Mouse (Mus musculus): Measurements from ENCODE around the gene Susd3.

Gene Susd3

DNA sequence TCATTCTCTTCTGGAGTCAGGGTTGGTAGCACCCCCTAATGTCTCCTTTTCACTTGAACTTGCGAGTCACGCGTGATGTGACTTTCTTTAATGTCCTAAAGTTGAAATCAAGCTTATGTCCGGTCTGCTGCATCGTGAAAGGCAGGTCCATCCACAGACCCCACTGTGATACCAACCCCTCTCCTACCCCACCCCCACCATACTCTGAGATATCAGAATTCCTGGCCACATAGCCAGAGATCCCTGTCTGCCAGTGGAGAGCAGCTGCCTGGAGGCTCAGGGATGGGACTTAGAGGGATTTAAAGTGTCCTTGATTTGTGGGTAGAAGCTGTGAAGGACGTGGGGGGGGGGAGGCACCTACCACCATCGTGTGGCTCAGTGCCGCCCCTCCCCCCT, at the start of gene Susd3:
Gene Susd3, minus strand, starts transcription at position 240 of the 396 bp plus-strand sequence.
- in situ Hi-C loops (cut with MseI, MboI) = no loop called here

- in situ Hi-C loops (cut with MseI, MboI) = no loop called here
Measured at GRCm38 (mm10) chr13:49296270-49296669, 47.8 kb upstream of the Susd3 start.

GRCm38 (mm10) chr13:49294108-49294507, 45.6 kb upstream of the Susd3 start:
- in situ Hi-C loops (cut with MseI, MboI) = no loop called here

GRCm38 (mm10) chr13:49291949-49292348, 43.4 kb upstream of the Susd3 start:
- in situ Hi-C loops (cut with MseI, MboI) = no loop called here

GRCm38 (mm10) chr13:49291398-49291797, 42.9 kb upstream of the Susd3 start:
- in situ Hi-C loops (cut with MseI, MboI) = no loop called here

- in situ Hi-C loops (cut with MseI, MboI) = no loop called here
Measured at GRCm38 (mm10) chr13:49287224-49287623, 38.7 kb upstream of the Susd3 start.

DNA sequence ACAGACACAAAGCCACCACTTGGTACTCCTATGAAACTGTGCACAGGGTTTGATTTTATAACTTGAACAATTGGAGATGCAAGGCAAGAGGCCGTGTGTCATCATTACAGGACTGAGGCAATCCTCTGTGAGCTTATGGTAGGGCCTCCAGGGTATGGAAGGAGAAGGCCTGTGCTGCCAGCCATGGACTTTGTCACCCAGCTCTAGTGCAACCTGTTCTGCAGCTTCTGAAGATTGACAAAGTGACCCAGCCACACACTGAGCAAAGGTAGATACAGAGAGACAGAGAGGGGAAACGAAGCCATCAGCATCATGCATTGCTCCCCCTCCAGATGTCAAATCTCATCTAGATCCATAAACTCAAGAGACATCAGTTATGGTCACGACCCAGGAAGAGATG, 38.2 kb upstream of the Susd3 start:
- in situ Hi-C loops (cut with MseI, MboI) = no loop called here

- in situ Hi-C loops (cut with MseI, MboI) = no loop called here
Measured at GRCm38 (mm10) chr13:49283686-49284085, 35.2 kb upstream of the Susd3 start.

- in situ Hi-C loops (cut with MseI, MboI) = no loop called here
Measured at GRCm38 (mm10) chr13:49282168-49282567, 33.7 kb upstream of the Susd3 start.

DNA sequence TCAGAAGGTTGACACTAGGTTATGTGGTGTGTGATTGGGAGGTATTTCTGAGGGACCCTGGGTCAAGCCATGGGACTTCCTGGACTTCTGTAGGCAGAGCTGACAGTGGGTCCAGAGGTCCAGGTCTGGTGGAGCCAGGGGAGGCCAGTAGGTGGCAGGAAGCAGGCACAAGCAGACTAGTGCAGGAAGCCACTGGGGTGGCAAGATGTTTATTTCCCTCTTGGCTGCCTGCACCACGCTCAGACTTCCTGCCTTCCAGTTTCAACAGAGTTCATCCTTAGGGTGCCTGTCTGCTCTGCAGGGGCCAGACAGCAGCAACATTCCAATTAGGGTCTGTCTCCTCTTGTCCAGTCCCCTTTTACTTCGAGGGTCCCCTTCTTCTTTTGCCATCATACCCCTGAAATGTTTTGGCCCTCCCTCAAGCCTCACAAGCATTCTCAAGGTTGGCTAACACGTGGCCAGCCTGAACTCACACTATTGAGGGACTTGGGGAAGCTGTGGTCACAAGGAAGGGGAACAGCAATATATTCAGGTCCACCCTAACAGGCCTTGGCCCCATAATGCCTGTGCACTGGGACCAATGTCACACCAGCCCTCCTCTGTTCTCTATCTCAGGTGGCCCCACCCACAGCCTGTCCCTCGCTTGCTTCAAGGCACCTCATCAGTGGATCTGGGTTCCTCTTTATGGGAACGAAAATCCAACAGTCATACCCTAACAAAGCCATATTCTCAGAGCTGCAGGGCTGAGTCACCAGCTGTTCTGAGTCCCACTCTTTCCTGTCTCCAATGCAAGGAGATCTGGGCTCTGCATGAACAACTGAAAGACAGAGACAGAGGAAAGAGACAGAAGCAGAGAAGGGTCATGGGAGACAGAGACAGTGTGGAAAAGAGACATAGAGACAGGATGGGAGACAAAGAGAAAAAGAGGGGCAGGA, 23.6 kb upstream of the Susd3 start:
- in situ Hi-C loops (cut with MseI, MboI) = no loop called here

DNA sequence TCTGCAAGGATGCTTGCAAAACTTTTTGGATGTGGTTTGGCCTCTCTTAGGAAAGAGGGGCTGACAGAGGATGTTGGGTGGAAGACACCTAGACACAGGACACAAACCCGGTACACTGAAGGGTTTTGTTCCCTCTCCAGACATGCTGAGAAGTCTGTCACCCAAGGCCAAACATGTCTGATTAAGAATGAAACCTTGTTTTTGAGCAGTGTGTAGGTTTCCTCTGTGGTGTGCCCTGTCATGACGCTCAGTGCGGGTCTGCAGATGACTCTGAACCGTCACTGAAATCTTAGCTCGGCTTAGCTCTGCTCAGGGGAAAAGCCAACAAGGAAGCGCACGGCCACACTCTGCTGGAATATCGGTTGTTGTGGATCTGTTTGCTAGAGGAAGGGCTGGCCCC, 22.0 kb upstream of the Susd3 start:
- in situ Hi-C loops (cut with MseI, MboI) = no loop called here

GRCm38 (mm10) chr13:49267645-49268044, 19.1 kb upstream of the Susd3 start:
- in situ Hi-C loops (cut with MseI, MboI) = no loop called here

DNA sequence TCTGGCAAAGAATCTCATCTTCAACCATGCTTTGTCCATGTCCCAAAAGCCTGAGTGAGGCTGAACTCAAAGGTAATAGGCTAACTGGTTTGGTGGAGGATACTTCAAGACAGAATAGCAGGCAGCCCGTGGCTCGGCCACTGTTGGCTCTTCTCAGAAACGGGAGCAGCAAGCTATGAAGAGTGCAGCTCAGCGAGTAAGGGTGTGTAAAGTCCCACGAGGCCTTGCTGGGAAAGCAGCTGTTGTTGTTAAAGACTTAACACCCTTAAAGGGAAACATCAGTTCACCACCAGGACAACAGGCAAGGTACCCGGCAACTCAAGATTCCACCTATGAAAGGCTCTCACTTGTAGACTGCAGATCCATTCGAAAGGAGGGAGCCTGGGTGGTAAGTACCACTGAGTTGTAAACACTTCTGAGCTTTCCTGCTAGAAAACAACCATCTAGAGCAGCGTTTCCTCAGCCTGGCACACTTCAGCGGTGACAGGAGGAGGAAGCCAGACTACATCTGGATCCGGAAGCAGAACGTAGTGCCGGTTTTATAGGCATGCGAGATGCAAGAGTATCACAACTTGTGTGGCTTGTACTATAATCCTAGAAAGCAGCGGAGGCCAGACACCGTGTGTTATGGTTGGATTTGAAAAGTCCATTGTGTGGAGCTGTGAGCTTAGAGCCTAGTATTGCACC, 11.7 kb upstream of the Susd3 start:
- in situ Hi-C loops (cut with MseI, MboI) = no loop called here

- in situ Hi-C loops (cut with MseI, MboI) = no loop called here
Measured at GRCm38 (mm10) chr13:49257819-49258313, 9.4 kb upstream of the Susd3 start.

- in situ Hi-C loops (cut with MseI, MboI) = no loop called here
Measured at GRCm38 (mm10) chr13:49252746-49253145, 4.2 kb upstream of the Susd3 start.

DNA sequence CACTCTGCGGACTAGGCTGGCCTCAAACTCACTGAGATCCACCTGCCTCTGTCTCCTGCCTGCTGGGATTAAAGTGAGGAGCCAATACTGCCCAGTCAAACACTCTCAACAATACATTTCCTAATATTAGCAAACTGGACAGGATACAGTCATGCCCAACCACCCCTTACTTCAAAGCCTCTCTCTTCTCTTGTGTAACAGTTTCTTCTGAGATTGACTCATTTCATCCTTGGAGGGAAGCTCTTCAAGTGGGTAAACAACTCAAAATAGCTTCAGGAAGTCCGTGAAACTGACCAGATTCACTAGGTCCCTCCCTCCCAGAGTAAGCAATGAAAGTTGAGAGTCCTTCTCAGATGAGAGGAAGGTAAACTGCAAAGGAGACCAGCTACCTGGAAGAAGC, 3.6 kb upstream of the Susd3 start:
- in situ Hi-C loops (cut with MseI, MboI) = no loop called here

DNA sequence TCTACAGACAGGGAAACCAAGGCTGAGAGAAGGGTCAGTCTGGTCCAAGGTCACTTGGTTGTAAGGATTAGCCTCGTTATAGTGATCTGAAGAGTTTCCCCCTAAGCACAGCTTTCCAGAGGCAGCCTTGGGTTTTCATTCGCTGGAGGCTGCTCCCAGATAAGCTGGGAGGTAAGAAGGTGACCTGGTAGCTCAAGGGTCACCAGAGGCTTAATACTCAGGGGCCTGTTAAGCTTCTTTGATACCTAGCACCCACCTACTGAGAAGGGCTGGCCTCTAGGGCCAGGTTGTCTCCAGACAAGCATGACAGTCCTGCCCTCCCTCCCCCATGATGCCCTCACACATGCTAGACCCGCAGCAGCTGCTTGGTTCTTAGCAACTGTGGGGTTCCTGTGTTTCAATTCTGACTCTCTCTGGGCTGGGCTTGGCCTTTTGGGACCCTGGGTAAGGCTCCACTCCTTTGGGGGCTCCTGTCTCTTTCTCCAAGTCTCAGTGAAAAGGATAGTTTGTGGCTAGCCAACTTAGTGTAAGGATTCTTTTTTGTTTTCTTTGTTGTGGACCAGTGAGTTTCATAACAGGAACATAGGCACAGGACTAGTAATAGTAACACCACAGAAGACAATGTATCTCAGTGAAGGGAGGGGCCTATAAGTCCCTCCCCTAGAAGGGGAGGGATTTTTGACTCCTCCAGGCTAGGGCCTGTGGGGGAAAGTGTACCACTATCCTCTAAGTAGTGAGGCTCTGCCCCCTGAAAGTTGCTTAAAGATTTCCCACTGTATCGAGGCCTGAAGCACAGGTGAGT, 2.4 kb upstream of the Susd3 start:
- in situ Hi-C loops (cut with MseI, MboI) = no loop called here

GRCm38 (mm10) chr13:49249634-49250033, 1.1 kb upstream of the Susd3 start:
- in situ Hi-C loops (cut with MseI, MboI) = no loop called here

- in situ Hi-C loops (cut with MseI, MboI) = no loop called here
Measured at GRCm38 (mm10) chr13:49248923-49249322, 417 bp upstream of the Susd3 start.

GRCm38 (mm10) chr13:49247740-49248466, 603 bp downstream of the Susd3 start:
- in situ Hi-C loops (cut with MseI, MboI) = no loop called here

DNA sequence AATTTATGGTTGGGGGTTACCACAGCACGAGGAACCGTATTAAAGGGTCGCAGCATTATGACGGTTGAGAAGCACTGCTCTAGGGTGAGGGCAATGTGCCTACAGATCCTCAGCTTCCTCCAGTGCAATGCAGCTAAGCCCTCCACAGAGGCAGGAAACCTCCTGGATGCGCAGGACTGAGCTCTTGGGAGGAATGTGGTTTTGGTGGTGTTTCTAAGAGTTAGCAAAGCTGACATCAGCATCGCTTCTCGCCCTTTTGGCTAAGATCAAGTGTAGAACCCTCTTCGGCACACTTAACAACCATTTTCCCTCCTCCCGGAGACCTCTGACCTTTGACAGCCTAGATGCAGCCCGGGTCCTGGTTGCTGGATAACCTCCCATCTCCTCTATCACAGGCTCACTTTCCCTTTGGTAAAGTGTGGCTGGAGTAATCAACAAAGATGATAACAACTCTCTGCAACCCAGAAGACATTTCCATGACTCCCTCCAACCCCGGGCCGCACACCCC, 1.2 kb downstream of the Susd3 start:
- in situ Hi-C loops (cut with MseI, MboI) = no loop called here

All from mouse trophoblast stem cell (cell line).